ENCODE assay signal across 12 mouse cellular contexts in genomic region chr8:106185628-106186270, GRCm38 (mm10). TPM values are rescaled to one million over a fixed set of nuclear protein-coding genes. Genes with fewer than 3 reads are reported as not detected.
DNase-seq lines count a peak whose midpoint lies in the region; ATAC-seq lines count a peak whose summit lies in the region.
"Had no signal": no experiment of that assay in that cellular context is flagged by ENCODE, and none has a peak within 500 bp of the region (broad histone marks: within the 10 kb centered on the region; RNA-seq: fewer than 3 reads in every experiment).

No protein-coding gene starts in this region.

- no peak for ATAC-seq in hindbrain, embryonic 14.5 days (ENCODE audit: low FRiP score)

- 89% methylated on average over 8 of the region's 8 CpGs for WGBS in hindbrain, embryonic 14.5 days

- H3K36me3 ChIP-seq in hindbrain, embryonic 14.5 days (replicated peaks; ENCODE audit: control insufficient read depth, insufficient read depth): peaks cover 43% of the 10 kb centered on the region

- no peaks in the 10 kb centered on the region for H3K27me3 ChIP-seq in hindbrain, embryonic 14.5 days (ENCODE audit: control insufficient read depth, insufficient read depth, low read length)
- H3K27me3 ChIP-seq: heart, embryonic 13.5 days; stomach, embryonic 15.5 days had no signal

- H3K4me3 ChIP-seq in hindbrain, embryonic 14.5 days (replicated peaks; ENCODE audit: low read length): no peak overlapping the region
- H3K4me3 ChIP-seq: heart, embryonic 13.5 days; left cerebral cortex, adult 2 months; stomach, embryonic 15.5 days had no signal

- no peak overlapping the region for H3K9ac ChIP-seq in hindbrain, embryonic 14.5 days
- H3K9ac ChIP-seq: heart, embryonic 13.5 days; stomach, embryonic 15.5 days had no signal

- no peaks in the 10 kb centered on the region for H3K9me3 ChIP-seq in hindbrain, embryonic 14.5 days (ENCODE audit: control insufficient read depth, low read length)
- H3K9me3 ChIP-seq: heart, embryonic 13.5 days; stomach, embryonic 15.5 days had no signal

- DNase-seq in cerebellum, adult 11-12 months: peak; percentile 38
- DNase-seq in cerebellum, adult 8-10 months: no peak
- DNase-seq in left cerebral cortex, adult 18-20 months (ENCODE audit: low spot score in 2 of 2): peak; percentile 17 to 22
- no peak for DNase-seq in left cerebral cortex, adult 8-10 months (ENCODE audit: low spot score in 2 of 2)
- peak; percentile 70 for DNase-seq in gastrocnemius, postnatal 25 days
- peak; percentile 76 for DNase-seq in lung, postnatal 36 days
- DNase-seq in right cerebral cortex, postnatal 4 days: no peak
- DNase-seq in hindbrain, embryonic 14.5 days (ENCODE audit: low spot score): no peak

- H3K4me2 ChIP-seq in hindbrain, embryonic 14.5 days (replicated peaks): no peak overlapping the region
- H3K4me2 ChIP-seq: heart, embryonic 13.5 days; stomach, embryonic 15.5 days had no signal

- no peak overlapping the region for H3K27ac ChIP-seq in hindbrain, embryonic 14.5 days
- H3K27ac ChIP-seq: heart, embryonic 13.5 days; left cerebral cortex, adult 2 months; macrophage; stomach, embryonic 15.5 days had no signal

- no peaks in the 10 kb centered on the region for H3K4me1 ChIP-seq in hindbrain, embryonic 14.5 days (replicated peaks; ENCODE audit: control insufficient read depth, insufficient read depth, low read length)
- H3K4me1 ChIP-seq: heart, embryonic 13.5 days; stomach, embryonic 15.5 days had no signal

RNA-seq across cellular contexts. Expression of gene Slc7a6, which starts 17.1 kb away (rescaled TPM):
- 10 to 100 TPM; 21.0 to 24.4 TPM for total RNA-seq in left cerebral cortex, adult 18-20 months (2021)
- total RNA-seq in left cerebral cortex, adult 8-10 months (2022): 10 to 100 TPM; 18.6 to 27.4 (median 23.4) TPM
- total RNA-seq in gastrocnemius, postnatal 25 days (2021): 1 to 10 TPM; 7.9 to 8.6 TPM
- 65.8 and 67.3 TPM in 2 replicates for polyA plus RNA-seq in hindbrain, embryonic 14.5 days (2014; fragmentation: Nextera tagmentation; extraction: Ambion mirVana)

RNA-seq across cellular contexts. Expression of gene Slc7a6os, which starts 25.0 kb away (rescaled TPM):
- total RNA-seq in left cerebral cortex, adult 18-20 months (2021): 10 to 100 TPM; 26.2 to 27.0 TPM
- total RNA-seq in left cerebral cortex, adult 8-10 months (2022): 10 to 100 TPM; 24.6 to 29.9 (median 29.5) TPM
- total RNA-seq in gastrocnemius, postnatal 25 days (2021): 1 to 10 TPM; 8.6 to 9.3 TPM
- polyA plus RNA-seq in hindbrain, embryonic 14.5 days (2014; fragmentation: Nextera tagmentation; extraction: Ambion mirVana): 29.2 and 30.2 TPM in 2 replicates

RNA-seq across cellular contexts. Expression of gene Prmt7, which starts 25.0 kb away (rescaled TPM):
- total RNA-seq in left cerebral cortex, adult 18-20 months (2021): 10 to 100 TPM; 34.2 to 40.0 TPM
- 10 to 100 TPM; 33.4 to 38.7 (median 36.3) TPM for total RNA-seq in left cerebral cortex, adult 8-10 months (2022)
- 10 to 100 TPM; 22.9 to 23.3 TPM for total RNA-seq in gastrocnemius, postnatal 25 days (2021)
- polyA plus RNA-seq in hindbrain, embryonic 14.5 days (2014; fragmentation: Nextera tagmentation; extraction: Ambion mirVana): 57.4 and 61.9 TPM in 2 replicates

RNA-seq across cellular contexts. Expression of gene Pla2g15, which starts 35.5 kb away (rescaled TPM):
- 10 to 100 TPM; 25.8 to 28.3 TPM for total RNA-seq in left cerebral cortex, adult 18-20 months (2021)
- 10 to 100 TPM; 23.4 to 31.5 (median 26.9) TPM for total RNA-seq in left cerebral cortex, adult 8-10 months (2022)
- total RNA-seq in gastrocnemius, postnatal 25 days (2021): 1 to 10 TPM; 2.9 to 3.8 TPM
- polyA plus RNA-seq in hindbrain, embryonic 14.5 days (2014; fragmentation: Nextera tagmentation; extraction: Ambion mirVana): 7.9 and 9.1 TPM in 2 replicates

RNA-seq across cellular contexts. Expression of gene Esrp2, which starts 49.0 kb away (rescaled TPM):
- total RNA-seq in left cerebral cortex, adult 18-20 months (2021): not detected
- total RNA-seq in left cerebral cortex, adult 8-10 months (2022): under 1 TPM in 3 of 4 experiments, not detected in 1; 0.19 to 0.87 (median 0.70) TPM
- total RNA-seq in gastrocnemius, postnatal 25 days (2021): under 1 TPM in 1 of 2 experiments, not detected in 1; 0.46 TPM
- polyA plus RNA-seq in hindbrain, embryonic 14.5 days (2014; fragmentation: Nextera tagmentation; extraction: Ambion mirVana): 0.19 TPM in 1 of 2 replicates, not detected in the other
- polyA plus RNA-seq: macrophage had no signal

Comparison
In these comparisons a context has a peak if more than half of its experiments do, and no peak if none do; other contexts are left out.
1. DNase-seq: peak in cerebellum, adult 11-12 months (single experiment), left cerebral cortex, adult 18-20 months (2 of 2), gastrocnemius, postnatal 25 days (single experiment) and lung, postnatal 36 days (single experiment); none in cerebellum, adult 8-10 months (single experiment), left cerebral cortex, adult 8-10 months (0 of 2), right cerebral cortex, postnatal 4 days (single experiment) and hindbrain, embryonic 14.5 days (single experiment).